Mouse (Mus musculus) small intestine, adult 2 months (tissue): ENCODE measurements around the gene Pafah1b1.

Experiments
- CTCF ChIP-seq: fragments of 200-500 bp; IDR thresholded peaks from 2 replicates; pipeline ENCODE4 v1.5.1; 2012; ENCODE audit warnings: low read depth, mild to moderate bottlenecking, control low read depth, inconsistent platforms, low read length, moderate library complexity, mixed read lengths; ENCODE audit not compliant: insufficient replicate concordance, insufficient read length; ENCODE audit errors: extremely low read depth
- POLR2A ChIP-seq: fragments of 200-500 bp; IDR thresholded peaks from 2 replicates; pipeline ENCODE4 v1.6.1; 2012; ENCODE audit warnings: low read depth, mild to moderate bottlenecking, control low read depth, inconsistent platforms, low read length, moderate library complexity

DNA sequence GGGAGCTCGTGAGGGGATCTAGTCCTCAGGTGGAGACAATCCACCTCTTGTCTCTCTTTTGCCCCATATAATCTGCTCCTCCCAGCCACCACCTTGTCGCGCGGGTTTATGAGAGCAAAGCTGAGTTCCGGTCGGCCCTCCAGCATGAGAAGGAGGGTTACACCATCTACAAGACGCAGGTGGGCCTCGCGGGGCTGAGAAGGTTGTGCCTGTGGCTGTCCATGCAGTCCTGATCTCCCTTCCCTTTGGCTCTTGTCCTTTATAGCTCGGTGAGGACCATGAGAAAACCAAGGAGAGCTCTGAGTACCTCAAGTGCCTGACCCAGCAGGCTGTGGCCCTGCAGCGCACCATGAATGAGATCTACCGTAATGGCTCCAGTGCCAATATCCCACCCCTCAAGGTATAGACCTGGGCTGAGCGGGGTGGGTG lies 56.9 kb downstream of the Pafah1b1 start:
- no peak for TF ChIP-seq CTCF
- TF ChIP-seq POLR2A = no peak
